Mouse (Mus musculus) limb, embryonic 14.5 days (tissue): ENCODE measurements at regions not wholly inside any gene's neighbourhood (a gene's known extent, or its start where the extent isn't known, plus 50 kb on each side); places are given as distances from the start of the nearest gene placed in this dataset.
A peak's percentile ranks its signal among the peaks of the same experiment; 100 is the strongest.

Source experiments
- ATAC-seq: fragments of 200-750 bp; cut with Nextera tagmentation; 2 replicates; pipeline ENCODE4 v1.8.0; 2017; ENCODE audit warnings: low read depth, moderate number of reproducible peaks, moderate TSS enrichment; ENCODE audit not compliant: low FRiP score
- DNase-seq: peaks from one replicate; pipeline ENCODE4 v3.0.0-alpha.2; 2015; ENCODE audit warnings: low spot score
- H3K27ac ChIP-seq: fragments of 300-500 bp; sonication (generic); replicated peaks from 2 replicates; pipeline ENCODE4 v1.5.1; 2014; ENCODE audit warnings: low read depth, mild to moderate bottlenecking, low read length, moderate library complexity, mixed read lengths
- H3K27me3 ChIP-seq: fragments of 300-500 bp; sonication (generic); 2 replicates; pipeline ENCODE4 v1.6.1; 2014; ENCODE audit warnings: low read length, mixed read lengths; ENCODE audit not compliant: control insufficient read depth, insufficient read depth
- H3K36me3 ChIP-seq: fragments of 300-500 bp; sonication (generic); 2 replicates; pipeline ENCODE4 v1.6.1; 2014; ENCODE audit warnings: mild to moderate bottlenecking, low read length, moderate library complexity, mixed read lengths; ENCODE audit not compliant: control insufficient read depth, insufficient read depth
- H3K4me1 ChIP-seq: fragments of 300-500 bp; sonication (generic); 2 replicates; pipeline ENCODE4 v1.6.1; 2014; ENCODE audit warnings: antibody characterized with exemption, low read length, mixed read lengths; ENCODE audit not compliant: control insufficient read depth, insufficient read depth
- H3K4me2 ChIP-seq: fragments of 300-500 bp; sonication (generic); replicated peaks from 2 replicates; pipeline ENCODE4 v1.6.1; 2014; ENCODE audit warnings: low read depth, mild to moderate bottlenecking, low read length, moderate library complexity; ENCODE audit not compliant: severe bottlenecking
- H3K4me3 ChIP-seq: fragments of 300-500 bp; sonication (generic); replicated peaks from 2 replicates; pipeline ENCODE4 v1.5.1; 2014; ENCODE audit warnings: low read length
- H3K9ac ChIP-seq: fragments of 300-500 bp; sonication (generic); 2 replicates; pipeline ENCODE4 v1.6.1; 2014; ENCODE audit warnings: mild to moderate bottlenecking, low read depth, low read length, moderate library complexity; ENCODE audit not compliant: severe bottlenecking
- H3K9me3 ChIP-seq: fragments of 300-500 bp; sonication (generic); 2 replicates; pipeline ENCODE4 v1.6.1; 2016; ENCODE audit warnings: low read length; ENCODE audit not compliant: control insufficient read depth
- POLR2A ChIP-seq: fragments of 200-500 bp; IDR thresholded peaks from 2 replicates; pipeline ENCODE4 v1.8.0; 2012; ENCODE audit warnings: inconsistent platforms, mild to moderate bottlenecking, moderate library complexity, borderline replicate concordance; ENCODE audit not compliant: insufficient read depth, insufficient read length; ENCODE audit errors: extremely low read depth
- WGBS: fragments of 180-500 bp; shearing (Covaris S2); extraction: QIAGEN DNeasy Blood & Tissue Kit; methylation state at CpG from one replicate; pipeline ENCODE4 v1.1.7; 2014; 5-methylcytosine and 5-hydroxymethylcytosine counted together

- Histone ChIP-seq H3K27me3 (no peaks in the 10 kb centered on the region), H3K4me2 (no peak overlapping the region), H3K9ac (no peak overlapping the region), H3K4me1 (0 out of 2 replicates have a peak, but pooled peaks cover 8% of the 10 kb centered on the region), H3K27ac (no peak overlapping the region), H3K4me3 (no peak overlapping the region), H3K36me3 (no peaks in the 10 kb centered on the region), H3K9me3 (no peaks in the 10 kb centered on the region)
- peak; percentile 65 for DNase-seq
- TF ChIP-seq POLR2A, result no peak
- ATAC-seq, result peak; percentile 50; the same call in 1 of the 2 replicates
- 73% methylated on average over 1 of the region's 1 CpGs for WGBS
These were observed 199.4 kb upstream of the Slc30a5 start for GRCm38 (mm10) chr13:101032594-101032993.

- no peak for DNase-seq
These were observed 192.8 kb upstream of the Slc30a5 start for GRCm38 (mm10) chr13:101026043-101026442.

GRCm38 (mm10) chr13:101025488-101025887 lies 192.3 kb upstream of the Slc30a5 start:
- Histone ChIP-seq H3K4me2 (no peak overlapping the region), H3K4me1 (no peaks in the 10 kb centered on the region), H3K36me3 (no peaks in the 10 kb centered on the region), H3K27ac (no peak overlapping the region), H3K9ac (no peak overlapping the region), H3K27me3 (no peaks in the 10 kb centered on the region), H3K4me3 (no peak overlapping the region), H3K9me3 (no peaks in the 10 kb centered on the region)
- DNase-seq, result no peak
- no peak for TF ChIP-seq POLR2A
- 84% methylated on average over 2 of the region's 2 CpGs for WGBS
- no peak for ATAC-seq

More at GRCm38 (mm10) chr13:101026043-101026442, 192.8 kb upstream of the Slc30a5 start:
- Histone ChIP-seq H3K4me2 (no peak overlapping the region), H3K9ac (no peak overlapping the region), H3K36me3 (no peaks in the 10 kb centered on the region), H3K27ac (no peak overlapping the region), H3K4me3 (no peak overlapping the region), H3K9me3 (no peaks in the 10 kb centered on the region), H3K4me1 (no peaks in the 10 kb centered on the region), H3K27me3 (no peaks in the 10 kb centered on the region)
- TF ChIP-seq POLR2A, result no peak
- ATAC-seq, result no peak

GRCm38 (mm10) chr13:101024971-101025370 lies 191.7 kb upstream of the Slc30a5 start:
- Histone ChIP-seq H3K4me1 (no peaks in the 10 kb centered on the region), H3K4me3 (no peak overlapping the region), H3K9me3 (no peaks in the 10 kb centered on the region), H3K9ac (no peak overlapping the region), H3K4me2 (no peak overlapping the region), H3K36me3 (no peaks in the 10 kb centered on the region), H3K27ac (no peak overlapping the region), H3K27me3 (no peaks in the 10 kb centered on the region)
- WGBS, result 85% methylated on average over 2 of the region's 2 CpGs
- ATAC-seq (no peak), DNase-seq (no peak)
- TF ChIP-seq POLR2A, result no peak

- ATAC-seq, result no peak
These were observed 186.0 kb upstream of the Slc30a5 start for GRCm38 (mm10) chr13:101019272-101019676.

GRCm38 (mm10) chr13:101017041-101017440 lies 183.8 kb upstream of the Slc30a5 start:
- no peaks in the 10 kb centered on the region for H3K9me3 ChIP-seq
- DNase-seq, result no peak
- no peak overlapping the region for H3K9ac ChIP-seq
- no peaks in the 10 kb centered on the region for H3K4me1 ChIP-seq
- no peak overlapping the region for H3K4me3 ChIP-seq
- ATAC-seq, result no peak
- 64% methylated on average over 6 of the region's 6 CpGs for WGBS
- no peaks in the 10 kb centered on the region for H3K27me3 ChIP-seq
- no peaks in the 10 kb centered on the region for H3K36me3 ChIP-seq
- no peak for TF ChIP-seq POLR2A
- H3K27ac ChIP-seq, result no peak overlapping the region
- no peak overlapping the region for H3K4me2 ChIP-seq

More at GRCm38 (mm10) chr13:101019272-101019676, 186.0 kb upstream of the Slc30a5 start:
- Histone ChIP-seq H3K27ac (no peak overlapping the region), H3K4me1 (no peaks in the 10 kb centered on the region), H3K4me2 (no peak overlapping the region), H3K27me3 (no peaks in the 10 kb centered on the region), H3K9ac (no peak overlapping the region), H3K4me3 (no peak overlapping the region), H3K9me3 (no peaks in the 10 kb centered on the region), H3K36me3 (no peaks in the 10 kb centered on the region)
- DNase-seq, result no peak
- WGBS, result 44% methylated on average over 7 of the region's 7 CpGs
- TF ChIP-seq POLR2A, result no peak
